Mouse (Mus musculus) heart, adult 2 months (tissue): ENCODE results near the gene Pdpn.

Experiments used
- CTCF ChIP-seq: fragments of 200-600 bp; IDR thresholded peaks from 2 replicates; pipeline ENCODE4 v1.8.1; 2022; ENCODE audit warnings: antibody characterized with exemption, mild to moderate bottlenecking, moderate library complexity
- EP300 ChIP-seq: fragments of 200-500 bp; IDR thresholded peaks from 2 replicates; pipeline ENCODE4 v1.6.1; 2011; ENCODE audit warnings: low read depth, low read length, control low read depth; ENCODE audit not compliant: insufficient read depth

DNA sequence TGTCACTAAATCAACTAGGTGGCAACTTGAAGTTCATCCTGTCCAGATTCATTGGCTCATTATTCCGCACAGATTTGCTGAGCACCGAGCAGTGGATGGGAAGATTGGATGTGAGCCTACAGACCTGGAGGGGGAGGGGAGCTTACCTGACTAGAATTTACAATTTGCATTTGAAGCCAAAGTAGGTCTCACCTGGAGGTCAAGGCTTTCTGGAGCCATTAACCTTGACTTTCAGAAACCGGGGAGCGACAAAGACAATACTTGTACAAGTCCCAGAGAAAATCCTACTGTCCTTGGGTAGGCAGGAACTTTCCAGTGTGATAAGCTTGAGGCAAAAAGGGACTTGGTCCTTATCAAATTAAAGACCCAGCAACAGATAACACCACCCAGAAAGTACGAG is 71.4 kb downstream of the Pdpn start:
- TF ChIP-seq CTCF (no peak), EP300 (no peak)
